In genomic region chr6:71831581-71831960, GRCm38 (mm10) we compare ENCODE assay signal across 7 mouse cellular contexts. TPM values are rescaled to one million over a fixed set of nuclear protein-coding genes. Genes with fewer than 3 reads are reported as not detected.
DNase-seq lines count a peak whose midpoint lies in the region; ATAC-seq and TF ChIP-seq lines count a peak whose summit lies in the region.

No protein-coding gene starts in this region.

- peak overlapping the region; percentile 85 for H3K9ac ChIP-seq in intestine, postnatal 0 days (ENCODE audit: low read depth, low read length)
- peak overlapping the region; percentile 88 for H3K9ac ChIP-seq in midbrain, embryonic 12.5 days (replicated peaks)

- peaks cover 29% of the 10 kb centered on the region for H3K36me3 ChIP-seq in embryonic facial prominence, embryonic 10.5 days (replicated peaks)
- H3K36me3 ChIP-seq in intestine, postnatal 0 days (ENCODE audit: control insufficient read depth, insufficient read depth) = peaks cover 16% of the 10 kb centered on the region
- peaks cover 14% of the 10 kb centered on the region for H3K36me3 ChIP-seq in midbrain, embryonic 12.5 days
- H3K36me3 ChIP-seq in small intestine, adult 2 months (ENCODE audit: control insufficient read depth, insufficient read depth, low read length) = no peaks in the 10 kb centered on the region

- peak; percentile 99 for ATAC-seq in intestine, postnatal 0 days
- peak; percentile 99 for ATAC-seq in midbrain, embryonic 12.5 days (ENCODE audit: low FRiP score, low read depth)

- no peak for TF ChIP-seq POLR2A in small intestine, adult 2 months (IDR thresholded peaks at IDR 0.05; ENCODE audit: low read depth, low read length)

- H3K9me3 ChIP-seq in embryonic facial prominence, embryonic 10.5 days = no peaks in the 10 kb centered on the region
- no peaks in the 10 kb centered on the region for H3K9me3 ChIP-seq in intestine, postnatal 0 days (ENCODE audit: control insufficient read depth)
- H3K9me3 ChIP-seq in midbrain, embryonic 12.5 days = no peaks in the 10 kb centered on the region

- peak overlapping the region; percentile 95 for H3K27ac ChIP-seq in embryonic facial prominence, embryonic 10.5 days (replicated peaks)
- H3K27ac ChIP-seq in intestine, postnatal 0 days (ENCODE audit: low read depth, low read length) = peak overlapping the region; percentile 98
- peak overlapping the region; percentile 86 for H3K27ac ChIP-seq in midbrain, embryonic 12.5 days (replicated peaks)
- peak overlapping the region; percentile 96 for H3K27ac ChIP-seq in small intestine, adult 2 months (ENCODE audit: insufficient read depth, low read depth, low read length)

- H3K4me2 ChIP-seq in intestine, postnatal 0 days (replicated peaks; ENCODE audit: low read depth) = peak overlapping the region; percentile 90
- H3K4me2 ChIP-seq in midbrain, embryonic 12.5 days (replicated peaks) = peak overlapping the region; percentile 60

- peaks cover 16% of the 10 kb centered on the region for H3K4me1 ChIP-seq in embryonic facial prominence, embryonic 10.5 days
- no peaks in the 10 kb centered on the region; the same call in 1 of the 2 replicates for H3K4me1 ChIP-seq in intestine, postnatal 0 days (replicated peaks; ENCODE audit: control insufficient read depth, insufficient read depth, low read length)
- H3K4me1 ChIP-seq in midbrain, embryonic 12.5 days = peaks cover 10% of the 10 kb centered on the region
- H3K4me1 ChIP-seq in small intestine, adult 2 months (ENCODE audit: control insufficient read depth, insufficient read depth, insufficient read length, low read length) = no peaks in the 10 kb centered on the region

- H3K4me3 ChIP-seq in embryonic facial prominence, embryonic 10.5 days = peak overlapping the region; percentile 98
- peak overlapping the region; percentile 94 for H3K4me3 ChIP-seq in intestine, postnatal 0 days (ENCODE audit: low read depth, low read length)
- peak overlapping the region; percentile 98 for H3K4me3 ChIP-seq in midbrain, embryonic 12.5 days
- H3K4me3 ChIP-seq in small intestine, adult 2 months (ENCODE audit: low read depth, low read length) = peak overlapping the region; percentile 82

- no peak for TF ChIP-seq CTCF in intestine, postnatal 0 days (IDR thresholded peaks at IDR 0.05; ENCODE audit: low read depth)
- TF ChIP-seq CTCF in small intestine, adult 2 months (IDR thresholded peaks at IDR 0.05; ENCODE audit: extremely low read depth, insufficient read length, insufficient replicate concordance, low read depth, low read length) = no peak

- WGBS in embryonic facial prominence, embryonic 10.5 days = 0% methylated on average over 21 of the region's 21 CpGs
- WGBS in intestine, postnatal 0 days = 0% methylated on average over 21 of the region's 21 CpGs
- under 1% methylated on average over 21 of the region's 21 CpGs for WGBS in midbrain, embryonic 12.5 days
- 2% methylated on average over 21 of the region's 21 CpGs for WGBS in small intestine, adult 2 months

- intact Hi-C loops in left cerebral cortex, postnatal 4 days (cut with DNase I) = no loop called here

- peak; percentile 95 for DNase-seq in adrenal gland, postnatal 10 days
- DNase-seq in embryonic facial prominence, embryonic 10.5 days (ENCODE audit: low spot score) = peak; percentile 95
- peak; percentile 77 for DNase-seq in gonadal fat pad, adult 2 months (ENCODE audit: low read depth)
- peak; percentile 96 for DNase-seq in left cerebral cortex, postnatal 4 days

- no peaks in the 10 kb centered on the region for H3K27me3 ChIP-seq in embryonic facial prominence, embryonic 10.5 days (replicated peaks; ENCODE audit: low read depth, poor library complexity, severe bottlenecking)
- H3K27me3 ChIP-seq in intestine, postnatal 0 days (replicated peaks; ENCODE audit: control insufficient read depth, insufficient read depth, low read length) = no peaks in the 10 kb centered on the region
- no peaks in the 10 kb centered on the region for H3K27me3 ChIP-seq in midbrain, embryonic 12.5 days
- no peaks in the 10 kb centered on the region for H3K27me3 ChIP-seq in small intestine, adult 2 months (ENCODE audit: control insufficient read depth, insufficient read depth, low read length)

RNA-seq across cellular contexts. Expression of gene Immt, which starts 0.4 kb away (rescaled TPM):
- 100 to 1,000 TPM; 382 to 423 TPM for total RNA-seq in adrenal gland, postnatal 10 days (2021)
- polyA plus RNA-seq in embryonic facial prominence, embryonic 10.5 days (2016; fragmentation: Nextera tagmentation; extraction: Ambion mirVana) = 215 and 220 TPM in 2 replicates
- 65.6 and 66.7 TPM in 2 replicates for polyA plus RNA-seq in gonadal fat pad, adult 2 months (2012; rRNA removed)
- polyA plus RNA-seq in intestine, postnatal 0 days (2015; fragmentation: Nextera tagmentation; extraction: Ambion mirVana) = 171 and 180 TPM in 2 replicates
- 100 to 1,000 TPM; 133 to 134 TPM for total RNA-seq in left cerebral cortex, postnatal 4 days (2021)
- polyA plus RNA-seq in midbrain, embryonic 12.5 days (2016; fragmentation: Nextera tagmentation; extraction: Ambion mirVana) = 163 and 168 TPM in 2 replicates
- 30.4 and 40.2 TPM in 2 replicates for polyA plus RNA-seq in small intestine, adult 2 months (2012; rRNA removed)

RNA-seq across cellular contexts. Expression of gene Mrpl35, which starts 4.8 kb away (rescaled TPM):
- total RNA-seq in adrenal gland, postnatal 10 days (2021) = 10 to 100 TPM; 54.7 to 62.4 TPM
- 70.8 and 71.8 TPM in 2 replicates for polyA plus RNA-seq in embryonic facial prominence, embryonic 10.5 days (2016; fragmentation: Nextera tagmentation; extraction: Ambion mirVana)
- 5.8 and 8.1 TPM in 2 replicates for polyA plus RNA-seq in gonadal fat pad, adult 2 months (2012; rRNA removed)
- polyA plus RNA-seq in intestine, postnatal 0 days (2015; fragmentation: Nextera tagmentation; extraction: Ambion mirVana) = 61.4 and 62.1 TPM in 2 replicates
- 10 to 100 TPM; 28.3 to 29.0 TPM for total RNA-seq in left cerebral cortex, postnatal 4 days (2021)
- 47.0 and 47.7 TPM in 2 replicates for polyA plus RNA-seq in midbrain, embryonic 12.5 days (2016; fragmentation: Nextera tagmentation; extraction: Ambion mirVana)
- 3.0 and 4.1 TPM in 2 replicates for polyA plus RNA-seq in small intestine, adult 2 months (2012; rRNA removed)

Comparison
In these comparisons a context has a peak if more than half of its experiments do, and no peak if none do; other contexts are left out.
1. Peak in every context shown above with its lines: DNase-seq, ATAC-seq, H3K4me3 ChIP-seq and H3K27ac ChIP-seq.